Mouse (Mus musculus) MEL (cell line): Measurements from ENCODE around the gene Chd9.

Source experiments
- CHD1 ChIP-seq: IDR thresholded peaks from 2 replicates; pipeline ENCODE4 v1.6.1; 2012; ENCODE audit warnings: low read depth, mild to moderate bottlenecking, inconsistent platforms, low read length, improper control_type of control experiment
- CTCF ChIP-seq, 3 experiments: IDR thresholded peaks in 2 of 3; conservative IDR thresholded peaks in 1 of 3; 2 replicates each; pipeline ENCODE4 v1.5.1; 2011 to 2012; ENCODE audit warnings: low read length in 3 of 3, low read depth in 2 of 3, mild to moderate bottlenecking in 2 of 3, improper control_type of control experiment in 1 of 3, inconsistent platforms in 1 of 3, mixed read lengths in 1 of 3, moderate library complexity in 1 of 3; ENCODE audit not compliant: control insufficient read depth in 1 of 3, insufficient read depth in 1 of 3, poor library complexity in 1 of 3, severe bottlenecking in 1 of 3
- HCFC1 ChIP-seq: IDR thresholded peaks from 2 replicates; pipeline ENCODE4 v1.6.1; 2012; ENCODE audit warnings: low read depth, mild to moderate bottlenecking, inconsistent platforms, low read length, improper control_type of control experiment, moderate library complexity
- MAFK ChIP-seq: IDR thresholded peaks from 2 replicates; pipeline ENCODE4 v1.6.1; 2011; ENCODE audit warnings: low read depth, mild to moderate bottlenecking, low read length, improper control_type of control experiment, borderline replicate concordance
- MAX ChIP-seq: IDR thresholded peaks from 2 replicates; pipeline ENCODE4 v1.6.1; 2011; ENCODE audit warnings: low read length, improper control_type of control experiment
- MEF2A ChIP-seq: IDR thresholded peaks from 2 replicates; pipeline ENCODE4 v1.6.1; 2014; ENCODE audit warnings: low read depth, mild to moderate bottlenecking, inconsistent platforms, low read length, improper control_type of control experiment; ENCODE audit not compliant: poor library complexity, insufficient replicate concordance, severe bottlenecking; ENCODE audit errors: extremely low read depth
- MYC ChIP-seq: IDR thresholded peaks from 2 replicates; pipeline ENCODE4 v1.6.1; 2011; ENCODE audit warnings: low read depth, mild to moderate bottlenecking, low read length, improper control_type of control experiment, moderate library complexity
- POLR2A ChIP-seq, 2 experiments: IDR thresholded peaks; 2 replicates each; pipeline ENCODE4 v1.6.1; 2011 to 2012; ENCODE audit warnings: low read length in 2 of 2, mild to moderate bottlenecking in 2 of 2, control low read depth in 1 of 2, improper control_type of control experiment in 1 of 2, low read depth in 1 of 2, moderate library complexity in 1 of 2; ENCODE audit not compliant: control insufficient read depth in 1 of 2, insufficient read depth in 1 of 2, poor library complexity in 1 of 2
- SIN3A ChIP-seq: IDR thresholded peaks from 2 replicates; pipeline ENCODE4 v1.6.1; 2012; ENCODE audit warnings: low read length, improper control_type of control experiment, inconsistent platforms
- SMC3 ChIP-seq: IDR thresholded peaks from 2 replicates; pipeline ENCODE4 v1.6.1; 2011; ENCODE audit warnings: low read depth, low read length, improper control_type of control experiment
- ZMIZ1 ChIP-seq: IDR thresholded peaks from 2 replicates; pipeline ENCODE4 v1.6.1; 2012; ENCODE audit warnings: low read depth, mild to moderate bottlenecking, inconsistent platforms, low read length, improper control_type of control experiment, moderate library complexity

DNA sequence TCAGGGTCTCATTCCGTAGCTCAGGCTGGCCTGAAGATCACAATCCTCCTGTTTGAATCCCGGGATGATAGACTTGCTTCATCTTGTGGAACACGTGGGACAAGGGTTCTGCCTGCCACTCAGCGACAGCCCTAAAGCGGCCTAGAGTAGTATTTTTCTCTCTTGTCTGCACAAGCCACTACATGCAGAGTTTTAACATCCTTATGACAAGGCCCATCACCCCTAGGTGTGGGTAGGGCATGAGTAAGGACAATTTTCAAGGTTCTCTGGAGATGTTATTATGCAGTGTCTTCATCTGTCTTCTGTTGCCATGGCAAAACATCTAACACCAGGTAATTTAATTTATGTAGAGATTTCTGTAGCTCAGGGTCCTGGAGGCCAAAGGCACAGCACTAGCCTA is 69.2 kb downstream of the Chd9 start:
- no peak for TF ChIP-seq ZMIZ1
- TF ChIP-seq MAFK = no peak
- no peak for TF ChIP-seq SIN3A
- no peak for TF ChIP-seq POLR2A (IDR thresholded peaks at IDR 0.05; ENCODE audit: control insufficient read depth in 1 of 2, insufficient read depth in 1 of 2, low read depth in 1 of 2, low read length in 2 of 2, poor library complexity in 1 of 2)
- no peak for TF ChIP-seq MEF2A
- no peak for TF ChIP-seq MAX
- no peak for TF ChIP-seq CTCF (IDR thresholded peaks at IDR 0.05 in 2 of 3, conservative IDR thresholded peaks at IDR 0.05 in 1 of 3; ENCODE audit: control insufficient read depth in 1 of 3, insufficient read depth in 1 of 3, low read depth in 2 of 3, low read length in 3 of 3, poor library complexity in 1 of 3, severe bottlenecking in 1 of 3)
- TF ChIP-seq HCFC1 = no peak
- TF ChIP-seq MYC = no peak
- no peak for TF ChIP-seq CHD1
- TF ChIP-seq SMC3 = no peak
